Mouse (Mus musculus): ENCODE measurements at regions not wholly inside any gene's neighbourhood (a gene's known extent, or its start where the extent isn't known, plus 50 kb on each side); places are given as distances from the start of the nearest gene placed in this dataset.

- ATAC-seq (ENCODE audit: insufficient number of reproducible peaks, low FRiP score, low TSS enrichment, low read depth), result no peak
Observed at GRCm38 (mm10) chr13:39092058-39092457, 131.4 kb upstream of the Slc35b3 start.

GRCm38 (mm10) chr13:39084544-39084943, 123.9 kb upstream of the Slc35b3 start:
- Histone ChIP-seq H3K27me3 (no peaks in the 10 kb centered on the region), H3K4me3 (replicated peaks) (no peak overlapping the region), H3K4me2 (replicated peaks) (no peak overlapping the region), H3K27ac (replicated peaks) (no peak overlapping the region), H3K36me3 (no peaks in the 10 kb centered on the region), H3K4me1 (0 out of 2 replicates have a peak, but pooled peaks cover 4% of the 10 kb centered on the region), H3K9me3 (replicated peaks) (no peaks in the 10 kb centered on the region), H3K9ac (no peak overlapping the region)
- 31% methylated on average over 5 of the region's 5 CpGs for WGBS
- ATAC-seq (ENCODE audit: insufficient number of reproducible peaks, low FRiP score, low TSS enrichment, low read depth), result no peak

More at GRCm38 (mm10) chr13:39092058-39092457, 131.4 kb upstream of the Slc35b3 start:
- H3K4me3 ChIP-seq (replicated peaks), result no peak overlapping the region
- H3K4me2 ChIP-seq (replicated peaks), result no peak overlapping the region
- 73% methylated on average over 2 of the region's 2 CpGs for WGBS
- H3K4me1 ChIP-seq, result no peaks in the 10 kb centered on the region
- no peaks in the 10 kb centered on the region for H3K36me3 ChIP-seq
- H3K27ac ChIP-seq (replicated peaks), result no peak overlapping the region
- H3K27me3 ChIP-seq, result no peaks in the 10 kb centered on the region
- no peaks in the 10 kb centered on the region for H3K9me3 ChIP-seq (replicated peaks)
- no peak overlapping the region for H3K9ac ChIP-seq

- no peak overlapping the region for H3K4me3 ChIP-seq (replicated peaks)
- no peak for ATAC-seq (ENCODE audit: insufficient number of reproducible peaks, low FRiP score, low TSS enrichment, low read depth)
- no peaks in the 10 kb centered on the region for H3K9me3 ChIP-seq (replicated peaks)
- H3K4me2 ChIP-seq (replicated peaks), result no peak overlapping the region
- H3K4me1 ChIP-seq, result no peaks in the 10 kb centered on the region
- H3K36me3 ChIP-seq, result no peaks in the 10 kb centered on the region
- no peak overlapping the region for H3K27ac ChIP-seq (replicated peaks)
- no peaks in the 10 kb centered on the region for H3K27me3 ChIP-seq
- H3K9ac ChIP-seq, result no peak overlapping the region
- 30% methylated on average over 2 of the region's 2 CpGs for WGBS
Observed at GRCm38 (mm10) chr13:39074211-39074610, 113.5 kb upstream of the Slc35b3 start.

DNA sequence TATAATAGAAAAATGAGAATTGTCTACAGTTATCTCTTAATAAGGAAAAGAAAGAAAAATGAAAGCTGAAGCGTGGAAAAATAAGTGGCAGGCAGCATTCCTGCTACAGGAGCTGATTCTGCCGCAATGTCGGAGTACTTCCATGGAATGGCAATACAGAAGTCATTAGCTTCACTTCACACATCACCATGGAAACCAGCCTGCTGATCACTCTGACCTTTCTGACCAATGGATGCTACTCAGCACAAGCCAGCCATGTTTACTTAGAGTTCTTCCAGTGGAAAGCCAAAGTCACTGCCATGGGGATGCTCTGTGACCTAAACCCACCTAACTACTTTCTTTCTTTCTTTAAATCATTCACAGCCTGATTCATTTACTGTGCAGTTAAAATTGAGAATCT, 71.6 kb upstream of the Slc35b3 start:
- H3K27me3 ChIP-seq, result no peaks in the 10 kb centered on the region
- H3K36me3 ChIP-seq, result no peaks in the 10 kb centered on the region
- H3K9ac ChIP-seq, result no peak overlapping the region
- no peak for ATAC-seq (ENCODE audit: insufficient number of reproducible peaks, low FRiP score, low TSS enrichment, low read depth)
- no peak overlapping the region for H3K4me3 ChIP-seq (replicated peaks)
- no peaks in the 10 kb centered on the region for H3K9me3 ChIP-seq (replicated peaks)
- H3K4me1 ChIP-seq, result no peaks in the 10 kb centered on the region
- no peak overlapping the region for H3K27ac ChIP-seq (replicated peaks)
- H3K4me2 ChIP-seq (replicated peaks), result no peak overlapping the region
- WGBS, result 79% methylated on average over 3 of the region's 3 CpGs

DNA sequence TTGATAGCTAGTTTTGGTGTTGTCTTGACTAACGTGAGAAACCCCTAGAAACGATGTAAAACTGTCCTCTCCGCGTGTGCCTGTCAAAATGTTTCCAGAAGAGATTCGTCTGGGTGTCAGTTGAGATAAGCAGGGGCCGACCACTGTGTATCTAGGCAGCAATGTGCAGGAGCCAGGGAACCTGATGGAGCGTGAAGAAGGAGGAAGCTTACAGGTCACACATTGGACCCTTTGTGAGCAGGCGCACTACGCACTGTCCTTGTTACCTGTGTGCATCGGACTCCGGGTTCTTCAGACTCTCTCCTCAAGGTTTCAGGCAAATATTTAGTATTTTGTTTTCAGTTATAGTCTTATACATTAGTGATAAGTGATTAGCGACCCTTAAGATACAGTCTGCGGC, 59.5 kb upstream of the Slc35b3 start:
- whole genome bisulfite sequencing, result 88% methylated on average over 13 of the region's 13 CpGs

GRCm38 (mm10) chr13:39011696-39012095, 51.0 kb upstream of the Slc35b3 start:
- Histone ChIP-seq H3K4me2 (replicated peaks) (peak overlapping the region; percentile 46), H3K9ac (no peak overlapping the region), H3K9me3 (replicated peaks) (no peaks in the 10 kb centered on the region), H3K4me1 (0 out of 2 replicates have a peak, but pooled peaks cover 6% of the 10 kb centered on the region), H3K36me3 (no peaks in the 10 kb centered on the region), H3K4me3 (replicated peaks) (no peak overlapping the region; the same call in 1 of the 2 replicates), H3K27ac (replicated peaks) (no peak overlapping the region), H3K27me3 (no peaks in the 10 kb centered on the region)
- ATAC-seq (ENCODE audit: insufficient number of reproducible peaks, low FRiP score, low TSS enrichment, low read depth), result peak; percentile 76; the same call in 1 of the 2 replicates
- 4% methylated on average over 8 of the region's 8 CpGs for WGBS

More for the DNA sequence above, 59.5 kb upstream of the Slc35b3 start:
- no peak overlapping the region for H3K9ac ChIP-seq
- H3K36me3 ChIP-seq, result no peaks in the 10 kb centered on the region
- no peaks in the 10 kb centered on the region for H3K9me3 ChIP-seq (replicated peaks)
- H3K4me1 ChIP-seq, result no peaks in the 10 kb centered on the region
- no peak overlapping the region for H3K4me2 ChIP-seq (replicated peaks)
- H3K4me3 ChIP-seq (replicated peaks), result no peak overlapping the region
- no peaks in the 10 kb centered on the region for H3K27me3 ChIP-seq
- H3K27ac ChIP-seq (replicated peaks), result no peak overlapping the region
- ATAC-seq (ENCODE audit: insufficient number of reproducible peaks, low FRiP score, low TSS enrichment, low read depth), result no peak
